Mouse (Mus musculus): ENCODE measurements around the gene Nmt1. TPM values are rescaled to one million over a fixed set of nuclear protein-coding genes. Genes with fewer than 3 reads are reported as not detected.

The Nmt1 gene
- total and polyA plus RNA-seq, 2 experiments from 2014 or later: 40.5 to 48.6 TPM

DNA sequence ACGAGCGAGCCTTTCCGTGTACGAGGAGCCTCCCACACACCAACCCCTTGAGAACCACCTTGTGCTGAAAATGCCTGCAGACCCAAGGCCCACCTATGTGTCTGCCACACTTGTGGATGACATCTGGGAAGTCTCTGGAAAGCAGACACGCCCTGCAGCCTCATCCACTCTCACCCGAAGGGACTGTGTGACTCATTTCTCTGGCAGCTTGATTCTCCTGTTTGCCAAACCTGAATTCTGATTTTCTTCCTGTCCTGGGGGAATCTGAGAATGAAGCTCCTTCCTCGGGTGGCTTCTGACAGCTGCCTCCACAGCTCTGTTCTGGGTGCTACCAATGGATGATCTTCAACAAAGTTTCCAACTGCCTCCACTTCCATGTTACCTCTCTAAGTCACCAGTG lies 31.6 kb upstream of the Nmt1 start:
- Histone ChIP-seq H3K27me3 (ENCODE audit: insufficient read depth, low read length) (no peaks in the 10 kb centered on the region), H3K4me3 (ENCODE audit: low read depth, low read length) (no peak overlapping the region), H3K9ac (replicated peaks; ENCODE audit: low read length, poor library complexity, severe bottlenecking) (no peak overlapping the region), H3K9me3 (ENCODE audit: low read length) (no peaks in the 10 kb centered on the region), H3K27ac (ENCODE audit: low read depth, low read length) (no peak overlapping the region), H3K36me3 (ENCODE audit: insufficient read depth, low read length) (peaks cover 53% of the 10 kb centered on the region), H3K4me1 (ENCODE audit: insufficient read depth, low read length) (peaks cover 6% of the 10 kb centered on the region), H3K4me2 (ENCODE audit: low read depth, low read length, poor library complexity, severe bottlenecking) (no peak overlapping the region)
- TF ChIP-seq CTCF (IDR thresholded peaks at IDR 0.05): no peak
- WGBS: 89% methylated on average over 7 of the region's 7 CpGs
- DNase-seq (ENCODE audit: low spot score) (no peak), ATAC-seq (ENCODE audit: low FRiP score) (no peak)

DNA sequence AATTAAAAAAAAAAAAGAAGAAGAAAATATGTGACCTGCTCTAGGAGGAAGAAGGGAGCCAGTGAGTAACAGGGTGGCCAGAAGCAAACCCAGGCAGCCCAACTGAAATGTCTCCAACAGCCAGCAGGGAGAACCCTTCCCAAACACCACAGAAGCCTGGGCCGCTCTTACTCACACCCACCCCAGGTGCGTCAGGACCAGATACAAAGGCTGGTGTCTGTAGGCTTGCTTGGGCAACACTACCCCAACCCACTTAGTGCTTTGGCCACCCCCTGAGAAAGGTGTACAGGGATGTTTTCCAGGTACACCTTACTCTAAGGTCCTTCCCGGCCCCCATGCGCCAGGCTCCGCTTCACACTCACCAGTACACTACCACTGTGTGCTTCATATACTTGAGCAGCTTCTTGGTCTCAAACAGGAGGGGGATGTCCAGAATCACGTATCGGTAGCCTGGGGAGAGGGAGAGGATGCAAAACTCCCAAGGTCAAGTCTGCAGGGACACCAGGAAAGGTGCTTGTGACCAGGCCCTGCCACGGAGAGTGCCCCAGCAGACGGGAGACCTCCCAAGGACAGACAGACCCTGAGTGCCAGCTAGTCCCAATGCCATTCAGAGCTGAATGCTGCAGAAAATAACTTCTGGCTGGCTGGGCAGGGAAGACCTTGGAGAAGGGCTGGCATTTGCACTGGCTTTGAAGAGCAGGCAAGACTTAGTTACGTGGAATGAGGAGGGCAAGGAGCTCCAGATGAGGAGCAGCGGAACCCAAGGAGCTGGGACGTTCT lies 30.8 kb upstream of the Nmt1 start:
- WGBS: 94% methylated on average over 12 of the region's 12 CpGs
- TF ChIP-seq CTCF (IDR thresholded peaks at IDR 0.05): no peak
- H3K36me3 ChIP-seq (ENCODE audit: insufficient read depth, low read length): peaks cover 53% of the 10 kb centered on the region
- H3K9me3 ChIP-seq (ENCODE audit: low read length): no peaks in the 10 kb centered on the region
- H3K9ac ChIP-seq (replicated peaks; ENCODE audit: low read length, poor library complexity, severe bottlenecking): no peak overlapping the region
- DNase-seq (ENCODE audit: low spot score): no peak
- H3K27ac ChIP-seq (ENCODE audit: low read depth, low read length): no peak overlapping the region
- no peak for ATAC-seq (ENCODE audit: low FRiP score)
- H3K4me3 ChIP-seq (ENCODE audit: low read depth, low read length): no peak overlapping the region
- no peaks in the 10 kb centered on the region for H3K4me1 ChIP-seq (ENCODE audit: insufficient read depth, low read length)
- no peaks in the 10 kb centered on the region for H3K27me3 ChIP-seq (ENCODE audit: insufficient read depth, low read length)
- no peak overlapping the region for H3K4me2 ChIP-seq (ENCODE audit: low read depth, low read length, poor library complexity, severe bottlenecking)

DNA sequence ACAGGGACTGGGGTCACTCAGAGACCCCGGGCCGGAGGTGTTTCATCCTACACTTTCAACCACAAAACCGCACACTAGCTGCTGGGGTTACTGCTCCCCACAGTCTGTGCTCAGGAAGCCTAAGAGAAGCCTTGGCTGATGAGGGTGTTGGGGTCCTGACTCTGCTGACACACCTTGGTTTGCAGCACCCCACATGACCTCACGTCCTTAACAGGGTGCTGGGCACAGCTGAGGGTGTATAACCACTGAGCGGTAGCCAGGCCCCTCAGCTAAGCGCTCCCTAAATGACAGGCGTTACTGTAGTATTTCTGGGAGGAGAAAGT lies 29.8 kb upstream of the Nmt1 start:
- no peak for ATAC-seq (ENCODE audit: low FRiP score)
- no peak for DNase-seq (ENCODE audit: low spot score)
- Histone ChIP-seq H3K9me3 (ENCODE audit: low read length) (no peaks in the 10 kb centered on the region), H3K9ac (replicated peaks; ENCODE audit: low read length, poor library complexity, severe bottlenecking) (no peak overlapping the region), H3K27me3 (ENCODE audit: insufficient read depth, low read length) (no peaks in the 10 kb centered on the region), H3K4me3 (ENCODE audit: low read depth, low read length) (no peak overlapping the region), H3K27ac (ENCODE audit: low read depth, low read length) (no peak overlapping the region), H3K4me1 (ENCODE audit: insufficient read depth, low read length) (0 out of 2 replicates have a peak, but pooled peaks cover under 1% of the 10 kb centered on the region), H3K4me2 (ENCODE audit: low read depth, low read length, poor library complexity, severe bottlenecking) (no peak overlapping the region), H3K36me3 (ENCODE audit: insufficient read depth, low read length) (peaks cover 53% of the 10 kb centered on the region)
- WGBS: 68% methylated on average over 7 of the region's 7 CpGs
- no peak for TF ChIP-seq CTCF (IDR thresholded peaks at IDR 0.05)

DNA sequence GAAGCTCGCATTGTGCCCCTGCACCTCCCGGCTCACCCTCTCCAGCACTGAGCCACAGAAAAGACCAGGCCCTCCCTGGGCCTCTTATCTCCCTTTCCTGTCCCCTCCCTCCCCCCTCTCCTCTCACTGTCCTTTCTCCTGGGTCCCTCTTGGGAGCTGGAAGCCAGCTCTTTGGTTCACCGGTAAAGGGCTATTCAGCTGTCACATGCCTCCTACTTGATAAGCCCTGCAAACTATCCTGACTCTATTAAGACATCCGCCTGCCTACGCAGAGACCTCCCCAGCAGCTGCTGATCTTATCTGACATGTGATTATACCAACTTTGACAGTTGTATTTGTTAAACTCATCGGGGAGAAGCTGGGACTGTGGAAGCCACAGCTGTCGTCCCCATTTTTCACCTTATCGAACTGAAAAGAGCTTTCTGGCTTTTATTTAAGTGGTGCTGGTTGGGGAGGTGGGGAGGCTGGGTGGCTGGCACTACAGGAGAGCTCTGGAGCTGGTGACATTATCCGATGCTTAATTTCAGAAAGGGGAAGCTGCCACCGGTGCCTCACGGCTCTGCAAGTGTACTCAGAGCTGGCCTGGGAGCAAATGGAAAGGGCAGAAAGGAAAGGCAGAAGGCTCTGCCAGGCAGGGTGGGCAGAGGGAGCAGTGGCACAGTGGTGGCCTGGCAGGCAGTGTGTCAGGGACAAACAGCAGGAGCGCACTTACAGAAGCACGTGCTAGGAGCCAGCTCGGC lies 29.2 kb upstream of the Nmt1 start:
- H3K4me1 ChIP-seq (ENCODE audit: insufficient read depth, low read length): 0 out of 2 replicates have a peak, but pooled peaks cover 3% of the 10 kb centered on the region
- no peaks in the 10 kb centered on the region for H3K9me3 ChIP-seq (ENCODE audit: low read length)
- TF ChIP-seq CTCF (IDR thresholded peaks at IDR 0.05): no peak
- no peak overlapping the region for H3K27ac ChIP-seq (ENCODE audit: low read depth, low read length)
- no peak overlapping the region for H3K4me2 ChIP-seq (ENCODE audit: low read depth, low read length, poor library complexity, severe bottlenecking)
- no peak overlapping the region for H3K4me3 ChIP-seq (ENCODE audit: low read depth, low read length)
- WGBS: 42% methylated on average over 14 of the region's 14 CpGs
- DNase-seq (ENCODE audit: low spot score) (no peak), ATAC-seq (ENCODE audit: low FRiP score) (no peak)
- no peak overlapping the region for H3K9ac ChIP-seq (replicated peaks; ENCODE audit: low read length, poor library complexity, severe bottlenecking)
- no peaks in the 10 kb centered on the region for H3K27me3 ChIP-seq (ENCODE audit: insufficient read depth, low read length)
- H3K36me3 ChIP-seq (ENCODE audit: insufficient read depth, low read length): peaks cover 53% of the 10 kb centered on the region

DNA sequence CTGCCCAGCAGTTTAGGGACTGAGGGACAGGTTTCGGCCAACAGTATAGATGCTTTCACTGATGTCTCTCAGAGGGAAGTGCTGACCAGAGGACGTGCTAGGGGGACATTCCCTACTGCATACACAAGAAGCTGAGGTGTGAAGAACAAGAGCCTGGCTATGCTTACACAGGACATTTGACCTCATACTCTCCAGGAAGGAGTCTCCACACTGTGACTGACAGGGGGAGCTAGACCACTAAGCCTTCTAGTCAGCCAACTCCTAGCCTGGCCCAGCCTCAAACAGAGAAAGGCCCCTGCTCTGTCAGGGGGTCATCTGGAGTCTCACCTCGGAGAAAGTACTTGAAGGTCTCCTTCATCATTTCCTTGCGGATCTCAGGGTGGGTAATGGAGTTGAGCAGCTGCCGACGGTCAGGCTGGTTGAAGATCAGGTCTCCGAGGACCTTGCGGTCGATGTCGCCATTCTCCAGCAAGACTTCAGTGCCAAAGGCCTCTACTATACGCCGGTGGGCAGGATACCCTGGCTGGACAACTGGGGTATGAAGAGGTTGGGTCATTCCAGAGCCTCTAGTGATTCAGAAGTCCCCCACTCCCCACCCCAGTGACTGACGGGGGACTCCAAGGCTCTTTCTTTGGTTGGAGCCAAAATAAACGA lies 28.5 kb upstream of the Nmt1 start:
- TF ChIP-seq CTCF (IDR thresholded peaks at IDR 0.05): no peak
- no peak for DNase-seq (ENCODE audit: low spot score)
- Histone ChIP-seq H3K9ac (replicated peaks; ENCODE audit: low read length, poor library complexity, severe bottlenecking) (no peak overlapping the region), H3K9me3 (ENCODE audit: low read length) (no peaks in the 10 kb centered on the region), H3K27me3 (ENCODE audit: insufficient read depth, low read length) (no peaks in the 10 kb centered on the region), H3K36me3 (ENCODE audit: insufficient read depth, low read length) (peaks cover 46% of the 10 kb centered on the region), H3K27ac (ENCODE audit: low read depth, low read length) (no peak overlapping the region), H3K4me2 (ENCODE audit: low read depth, low read length, poor library complexity, severe bottlenecking) (no peak overlapping the region), H3K4me1 (ENCODE audit: insufficient read depth, low read length) (0 out of 2 replicates have a peak, but pooled peaks cover 3% of the 10 kb centered on the region), H3K4me3 (ENCODE audit: low read depth, low read length) (no peak overlapping the region)
- WGBS: 83% methylated on average over 14 of the region's 14 CpGs
- no peak for ATAC-seq (ENCODE audit: low FRiP score)

DNA sequence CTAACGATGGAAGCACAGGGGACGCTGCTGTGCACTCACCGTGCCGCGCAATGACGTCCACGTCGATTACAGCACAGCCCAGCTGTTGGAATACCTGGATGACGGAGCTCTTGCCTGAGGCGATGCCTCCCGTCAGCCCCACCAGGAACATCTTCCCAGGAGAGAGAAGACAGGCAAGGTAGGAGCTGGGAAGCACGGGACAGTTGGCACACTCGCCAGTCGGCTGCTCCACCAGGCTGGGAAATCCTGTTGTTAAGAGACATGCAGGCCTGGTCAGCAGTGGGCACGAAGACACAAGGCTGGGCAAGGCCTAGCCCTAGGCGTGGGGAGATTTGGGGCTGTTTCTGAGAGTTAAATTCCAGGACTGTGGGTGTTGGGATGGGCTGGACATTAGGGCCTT lies 27.9 kb upstream of the Nmt1 start:
- TF ChIP-seq CTCF (IDR thresholded peaks at IDR 0.05): no peak
- H3K4me1 ChIP-seq (ENCODE audit: insufficient read depth, low read length): 0 out of 2 replicates have a peak, but pooled peaks cover 3% of the 10 kb centered on the region
- no peak overlapping the region for H3K27ac ChIP-seq (ENCODE audit: low read depth, low read length)
- H3K4me2 ChIP-seq (ENCODE audit: low read depth, low read length, poor library complexity, severe bottlenecking): no peak overlapping the region
- ATAC-seq (ENCODE audit: low FRiP score) (no peak), DNase-seq (ENCODE audit: low spot score) (no peak)
- H3K4me3 ChIP-seq (ENCODE audit: low read depth, low read length): no peak overlapping the region
- no peaks in the 10 kb centered on the region for H3K9me3 ChIP-seq (ENCODE audit: low read length)
- no peaks in the 10 kb centered on the region for H3K27me3 ChIP-seq (ENCODE audit: insufficient read depth, low read length)
- H3K9ac ChIP-seq (replicated peaks; ENCODE audit: low read length, poor library complexity, severe bottlenecking): no peak overlapping the region
- peaks cover 40% of the 10 kb centered on the region for H3K36me3 ChIP-seq (ENCODE audit: insufficient read depth, low read length)
- 78% methylated on average over 16 of the region's 16 CpGs for WGBS
